Mouse (Mus musculus): ENCODE results near the gene Vmn1r11.

Gene Vmn1r11

GRCm38 (mm10) chr6:57133155-57133554 is at the start of gene Vmn1r11:
Gene Vmn1r11, plus strand, starts transcription at chr6:57133455.
- DNase-seq (ENCODE audit: low spot score) = no peak

- no peak for DNase-seq (ENCODE audit: low spot score)
These were observed 26.9 kb upstream of the Vmn1r11 start for GRCm38 (mm10) chr6:57106358-57106757.

- DNase-seq (ENCODE audit: low spot score) = no peak
These were observed 24.1 kb upstream of the Vmn1r11 start, which contains the start of gene Vmn1r10 for GRCm38 (mm10) chr6:57109154-57109553. Gene Vmn1r10, plus strand, starts transcription at chr6:57109454.

GRCm38 (mm10) chr6:57156619-57157018 is 23.4 kb downstream of the Vmn1r11 start, which contains the start of gene Vmn1r12:
Gene Vmn1r12, plus strand, starts transcription at chr6:57156919.
- DNase-seq (ENCODE audit: low spot score) = no peak

Measured in ovary, postnatal 36 days (tissue).